Mouse (Mus musculus) embryonic facial prominence, embryonic 10.5 days (tissue): Measurements from ENCODE around the gene Ssr4. TPM values are rescaled to one million over a fixed set of nuclear protein-coding genes. Genes with fewer than 3 reads are reported as not detected.

Source experiments
- DNase-seq: peaks from one replicate; pipeline ENCODE4 v3.0.0-alpha.2; 2017; ENCODE audit warnings: low spot score
- H3K27ac ChIP-seq: fragments of 300-500 bp; sonication (generic); replicated peaks from 2 replicates; pipeline ENCODE4 v1.5.1; 2016; ENCODE audit warnings: mild to moderate bottlenecking
- H3K27me3 ChIP-seq: fragments of 300-500 bp; sonication (generic); replicated peaks from 2 replicates; pipeline ENCODE4 v1.6.1; 2016; ENCODE audit warnings: low read depth, mild to moderate bottlenecking; ENCODE audit not compliant: poor library complexity, severe bottlenecking
- H3K36me3 ChIP-seq: fragments of 300-500 bp; sonication (generic); replicated peaks from 2 replicates; pipeline ENCODE4 v1.6.1; 2016; ENCODE audit warnings: mild to moderate bottlenecking, moderate library complexity
- H3K4me1 ChIP-seq: fragments of 300-500 bp; sonication (generic); 2 replicates; pipeline ENCODE4 v1.6.1; 2016
- H3K4me3 ChIP-seq: fragments of 300-500 bp; sonication (generic); 2 replicates; pipeline ENCODE4 v1.5.1; 2016; ENCODE audit warnings: mild to moderate bottlenecking, moderate library complexity
- H3K9me3 ChIP-seq: fragments of 300-500 bp; sonication (generic); 2 replicates; pipeline ENCODE4 v1.6.1; 2016; ENCODE audit warnings: mild to moderate bottlenecking
- WGBS: fragments of 180-500 bp; shearing (Covaris S2); methylation state at CpG from one replicate; pipeline ENCODE4 v1.1.7; 2016; 5-methylcytosine and 5-hydroxymethylcytosine counted together
- polyA plus RNA-seq: library from polyadenylated mRNA; unstranded; fragments of >200 nt; fragmentation: Nextera tagmentation; extraction: Ambion mirVana; gene quantifications from 2 replicates; pipeline ENCODE4 v1.2.1, GENCODE M21; 2016

Gene Ssr4
- polyA plus RNA-seq, 1 experiment from 2014 or later, result 107 TPM

DNA sequence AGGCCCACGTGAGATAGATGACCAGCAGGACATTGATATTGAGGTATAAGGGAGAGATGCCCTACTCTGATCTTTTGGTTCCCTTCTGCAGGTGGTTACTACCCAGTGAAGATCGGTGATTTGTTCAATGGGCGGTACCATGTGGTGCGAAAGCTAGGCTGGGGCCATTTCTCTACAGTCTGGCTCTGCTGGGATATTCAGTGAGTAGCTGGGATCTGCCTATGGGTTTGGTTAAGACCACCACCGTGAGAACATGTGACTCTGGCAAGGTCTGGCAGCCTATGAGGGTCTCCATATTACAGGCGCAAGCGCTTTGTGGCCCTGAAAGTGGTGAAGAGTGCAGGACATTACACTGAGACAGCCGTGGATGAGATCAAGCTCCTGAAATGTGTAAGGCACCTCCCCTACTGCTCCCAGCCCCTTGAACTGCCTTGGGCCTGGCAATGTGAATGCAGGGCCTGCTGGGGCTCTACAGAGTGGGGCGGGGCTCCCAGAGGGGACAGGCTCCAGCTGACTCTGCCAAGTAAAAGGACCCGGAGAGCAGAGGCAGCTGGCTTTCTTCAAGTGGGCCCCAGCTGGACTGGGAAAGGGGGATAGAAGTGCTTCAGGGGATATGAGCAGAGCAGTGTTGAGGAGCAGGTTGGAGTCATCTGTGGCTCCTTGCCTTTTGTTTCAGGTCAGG lies 11.9 kb upstream of the Ssr4 start:
- H3K27ac ChIP-seq, result no peak overlapping the region
- no peak for DNase-seq
- H3K36me3 ChIP-seq, result peaks cover 43% of the 10 kb centered on the region
- H3K4me3 ChIP-seq, result no peak overlapping the region
- 0 out of 2 replicates have a peak, but pooled peaks cover 3% of the 10 kb centered on the region for H3K4me1 ChIP-seq
- H3K27me3 ChIP-seq, result peaks cover 19% of the 10 kb centered on the region; the same call in 1 of the 2 replicates
- H3K9me3 ChIP-seq, result no peaks in the 10 kb centered on the region
- 74% methylated on average over 10 of the region's 10 CpGs for WGBS

DNA sequence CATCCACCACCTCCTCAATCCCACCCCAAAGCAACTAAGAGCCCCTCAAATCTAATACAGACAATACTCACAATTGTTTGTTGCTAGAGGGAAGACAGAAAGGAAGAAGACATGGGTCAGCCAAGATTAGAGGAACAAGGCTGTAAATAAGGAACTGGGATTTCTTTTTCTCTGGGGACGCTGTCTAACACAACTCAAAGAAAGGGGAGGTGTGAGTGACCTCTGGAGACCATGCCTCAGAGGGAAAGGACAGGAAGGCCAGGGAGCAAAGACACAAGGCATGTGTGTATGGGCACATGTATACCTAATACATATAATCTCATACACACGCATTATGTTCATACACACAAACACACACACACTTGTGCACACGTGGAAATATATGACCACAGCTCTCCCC lies 4.6 kb upstream of the Ssr4 start:
- peaks cover 52% of the 10 kb centered on the region for H3K36me3 ChIP-seq
- no peak overlapping the region for H3K4me3 ChIP-seq
- H3K4me1 ChIP-seq, result peaks cover 5% of the 10 kb centered on the region; the same call in 1 of the 2 replicates
- WGBS, result 91% methylated on average over 3 of the region's 3 CpGs
- H3K27me3 ChIP-seq, result peaks cover 23% of the 10 kb centered on the region
- DNase-seq, result no peak
- H3K9me3 ChIP-seq, result no peaks in the 10 kb centered on the region
- H3K27ac ChIP-seq, result no peak overlapping the region

DNA sequence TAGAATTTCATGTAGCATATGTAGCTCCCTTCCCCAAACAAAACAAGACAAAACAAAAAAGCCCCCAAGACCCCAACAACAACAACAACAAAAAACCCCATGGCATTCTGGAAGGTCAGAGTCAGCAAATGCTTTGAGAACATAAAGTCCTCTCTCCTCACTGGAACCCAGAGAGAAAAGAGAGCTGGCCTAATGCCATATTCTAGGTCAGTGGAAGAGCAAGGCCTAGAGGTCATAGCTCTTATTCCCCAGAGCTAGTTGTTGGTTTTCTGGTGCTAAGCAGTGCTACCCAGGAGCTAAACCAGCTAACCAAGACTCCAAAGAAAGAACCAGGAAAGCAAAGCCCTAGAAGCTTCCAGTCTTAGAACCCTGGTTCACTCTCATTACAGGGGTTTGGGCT lies 1.2 kb upstream of the Ssr4 start:
- H3K4me3 ChIP-seq, result peak overlapping the region; percentile 69
- H3K27ac ChIP-seq, result peak overlapping the region; percentile 89
- peaks cover 14% of the 10 kb centered on the region for H3K4me1 ChIP-seq
- peaks cover 36% of the 10 kb centered on the region for H3K27me3 ChIP-seq
- H3K36me3 ChIP-seq, result peaks cover 37% of the 10 kb centered on the region
- no peak for DNase-seq
- no peaks in the 10 kb centered on the region for H3K9me3 ChIP-seq

DNA sequence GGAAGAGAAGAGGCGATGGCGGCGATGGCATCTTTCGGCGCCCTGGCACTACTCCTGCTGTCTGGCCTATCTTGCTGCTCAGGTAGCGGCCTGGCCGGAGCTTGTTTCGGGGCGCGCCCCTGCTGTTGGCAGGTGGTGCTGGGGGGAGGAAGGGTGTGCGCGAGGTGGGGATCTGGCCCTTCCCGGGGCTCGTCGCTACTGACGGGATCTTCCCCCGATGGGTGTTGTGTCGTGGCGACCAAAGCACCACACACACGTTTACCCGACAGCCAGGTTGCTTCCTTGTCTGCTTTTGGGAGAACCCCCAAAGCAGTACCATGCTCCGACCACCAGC lies 364 bp downstream of the Ssr4 start:
- DNase-seq, result no peak
- peaks cover 33% of the 10 kb centered on the region for H3K27me3 ChIP-seq
- peaks cover 14% of the 10 kb centered on the region for H3K4me1 ChIP-seq
- H3K9me3 ChIP-seq, result no peaks in the 10 kb centered on the region
- peak overlapping the region; percentile 89 for H3K27ac ChIP-seq
- peaks cover 32% of the 10 kb centered on the region for H3K36me3 ChIP-seq
- WGBS, result 15% methylated on average over 22 of the region's 22 CpGs
- H3K4me3 ChIP-seq, result peak overlapping the region; percentile 69

DNA sequence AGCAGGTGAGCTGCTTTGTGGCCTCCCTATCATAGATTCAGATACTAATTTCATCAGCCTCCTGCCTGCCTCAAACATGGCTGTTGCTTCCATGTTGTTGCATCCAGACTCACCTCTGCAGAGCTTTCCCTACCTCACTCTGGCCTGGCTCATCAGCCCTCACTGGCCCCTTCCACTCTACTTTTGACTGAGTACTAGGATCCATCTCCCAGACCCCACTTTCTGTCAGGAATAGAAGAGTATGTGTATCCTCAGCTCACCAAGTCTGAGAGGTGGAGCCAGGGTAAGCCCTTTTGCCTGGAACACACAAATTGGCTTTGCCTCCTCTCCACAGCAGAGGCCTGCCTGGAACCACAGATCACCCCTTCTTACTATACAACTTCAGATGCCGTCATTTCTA lies 1.7 kb downstream of the Ssr4 start:
- Histone ChIP-seq H3K27me3 (peaks cover 33% of the 10 kb centered on the region), H3K9me3 (no peaks in the 10 kb centered on the region), H3K4me1 (peaks cover 14% of the 10 kb centered on the region), H3K4me3 (peak overlapping the region; percentile 69; the same call in 1 of the 2 replicates), H3K27ac (no peak overlapping the region), H3K36me3 (peaks cover 30% of the 10 kb centered on the region)
- DNase-seq, result no peak
- 97% methylated on average over 1 of the region's 1 CpGs for WGBS

DNA sequence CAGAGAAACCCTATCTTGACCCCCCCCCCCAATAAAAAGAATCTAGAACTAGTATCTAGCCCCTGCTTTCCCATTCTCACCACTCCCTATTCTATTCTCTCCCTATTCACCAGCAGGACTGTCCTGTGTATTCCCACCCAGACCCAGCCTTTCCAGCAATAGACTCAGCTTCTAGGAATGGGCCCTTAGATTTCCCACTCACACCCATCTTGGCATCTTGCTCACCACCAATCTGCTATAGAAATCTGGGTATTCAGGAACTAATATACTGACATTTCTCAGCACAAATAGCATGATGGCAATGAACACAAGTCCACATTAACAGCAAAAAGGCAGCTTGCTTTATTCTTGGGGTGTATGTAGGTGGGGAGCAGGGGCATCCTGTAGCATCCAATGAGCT lies 6.2 kb downstream of the Ssr4 start:
- Histone ChIP-seq H3K9me3 (no peaks in the 10 kb centered on the region), H3K4me1 (peaks cover 6% of the 10 kb centered on the region; the same call in 1 of the 2 replicates), H3K4me3 (no peak overlapping the region), H3K27ac (no peak overlapping the region), H3K27me3 (peaks cover 23% of the 10 kb centered on the region), H3K36me3 (peaks cover 48% of the 10 kb centered on the region)
- no peak for DNase-seq

DNA sequence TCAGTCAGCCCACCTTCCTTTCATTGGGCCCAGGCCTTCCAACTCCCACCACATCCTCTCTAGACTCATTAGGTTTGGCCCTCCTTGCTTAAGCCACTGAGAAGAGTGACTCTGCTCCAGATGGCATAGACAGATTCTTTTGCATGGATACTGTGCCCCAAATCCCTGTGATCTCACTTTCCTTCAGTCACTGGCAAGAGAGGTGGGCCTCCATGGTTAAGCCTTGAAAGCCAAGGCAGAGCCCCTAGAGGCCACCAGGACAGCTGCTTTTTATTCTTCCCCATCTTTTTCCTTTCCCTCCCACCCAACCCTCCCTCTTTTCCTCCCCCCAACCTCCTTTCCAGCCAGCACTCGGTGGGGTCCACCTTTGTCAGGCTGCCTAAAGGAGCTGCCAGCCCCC lies 6.7 kb downstream of the Ssr4 start:
- no peaks in the 10 kb centered on the region for H3K9me3 ChIP-seq
- H3K4me1 ChIP-seq, result peaks cover 1% of the 10 kb centered on the region; the same call in 1 of the 2 replicates
- peaks cover 48% of the 10 kb centered on the region for H3K36me3 ChIP-seq
- no peak overlapping the region for H3K4me3 ChIP-seq
- peaks cover 20% of the 10 kb centered on the region for H3K27me3 ChIP-seq
- no peak overlapping the region for H3K27ac ChIP-seq
- DNase-seq, result no peak
- WGBS, result 40% methylated on average over 1 of the region's 1 CpGs

DNA sequence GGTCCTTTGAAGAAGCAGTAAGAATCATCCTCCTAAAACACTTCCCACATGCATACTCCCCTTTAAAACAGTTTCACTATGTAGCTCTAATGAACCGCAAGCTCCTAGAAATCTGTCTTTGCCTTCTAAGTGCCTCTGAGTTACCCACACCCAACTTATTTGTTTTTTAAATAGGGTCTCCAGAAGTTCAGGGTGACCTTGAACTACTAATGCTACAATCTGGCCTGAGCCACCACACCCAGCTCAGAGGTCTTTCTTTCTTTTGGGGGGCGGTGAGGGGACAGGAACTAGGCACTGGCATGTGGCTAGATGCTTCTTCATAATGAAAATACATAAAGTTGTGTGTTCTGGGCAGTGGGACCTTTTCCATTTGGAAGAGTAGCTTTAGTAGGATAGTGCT lies 10.7 kb downstream of the Ssr4 start:
- no peak overlapping the region for H3K4me3 ChIP-seq
- no peak for DNase-seq
- H3K27ac ChIP-seq, result no peak overlapping the region
- H3K4me1 ChIP-seq, result no peaks in the 10 kb centered on the region
- H3K27me3 ChIP-seq, result peaks cover 22% of the 10 kb centered on the region
- 96% methylated on average over 2 of the region's 2 CpGs for WGBS
- H3K9me3 ChIP-seq, result no peaks in the 10 kb centered on the region
- H3K36me3 ChIP-seq, result peaks cover 18% of the 10 kb centered on the region

DNA sequence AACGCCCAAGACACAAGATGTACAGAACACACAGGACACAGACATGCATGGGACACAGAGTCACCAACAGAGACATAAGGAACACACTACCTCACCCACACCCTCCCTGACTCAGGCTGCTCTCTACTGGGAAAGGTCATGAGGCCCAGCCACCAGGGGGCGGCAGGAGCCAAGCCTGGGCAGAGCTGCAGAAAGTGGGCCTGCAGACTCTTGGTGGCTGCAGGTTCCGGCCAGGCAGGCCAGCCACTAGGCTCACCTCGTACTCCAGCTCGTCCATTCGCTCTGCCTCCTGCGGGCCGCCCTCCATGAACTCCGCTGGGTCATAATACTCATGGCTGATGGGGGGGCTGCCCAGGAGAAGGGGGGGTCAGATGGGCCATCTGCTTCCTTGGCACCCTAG lies 11.7 kb downstream of the Ssr4 start:
- 40% methylated on average over 9 of the region's 9 CpGs for WGBS
- DNase-seq, result peak; percentile 77
- Histone ChIP-seq H3K27me3 (peaks cover 22% of the 10 kb centered on the region), H3K4me3 (no peak overlapping the region), H3K36me3 (peaks cover 18% of the 10 kb centered on the region), H3K9me3 (no peaks in the 10 kb centered on the region), H3K27ac (0 out of 2 replicates have a peak overlapping the region, but pooled peaks have one; percentile 19), H3K4me1 (no peaks in the 10 kb centered on the region)

DNA sequence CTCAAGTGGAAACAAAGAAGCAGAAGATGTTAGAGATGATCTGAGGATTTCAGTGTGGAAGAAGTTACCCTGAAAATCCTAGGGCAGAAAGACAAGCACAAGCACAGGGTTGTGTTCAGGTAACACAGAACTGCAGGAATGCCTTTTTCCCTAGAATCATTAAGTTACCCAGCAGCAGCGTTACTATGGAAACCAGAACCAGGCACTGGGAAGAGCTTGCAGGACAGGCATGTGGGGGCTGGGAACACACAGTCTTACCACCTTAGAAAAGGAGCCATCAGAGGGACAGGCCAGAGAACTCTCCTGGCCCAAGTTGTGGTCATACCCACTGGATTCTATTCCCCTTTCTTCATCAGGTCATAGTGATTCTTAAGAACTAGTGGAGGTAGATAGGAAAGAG lies 19.0 kb downstream of the Ssr4 start:
- no peaks in the 10 kb centered on the region for H3K9me3 ChIP-seq
- H3K27ac ChIP-seq, result no peak overlapping the region
- no peaks in the 10 kb centered on the region for H3K36me3 ChIP-seq
- peaks cover 7% of the 10 kb centered on the region; the same call in 1 of the 2 replicates for H3K4me1 ChIP-seq
- WGBS, result 56% methylated on average over 1 of the region's 1 CpGs
- H3K27me3 ChIP-seq, result 0 out of 2 replicates have a peak, but pooled peaks cover 3% of the 10 kb centered on the region
- H3K4me3 ChIP-seq, result no peak overlapping the region
- no peak for DNase-seq

DNA sequence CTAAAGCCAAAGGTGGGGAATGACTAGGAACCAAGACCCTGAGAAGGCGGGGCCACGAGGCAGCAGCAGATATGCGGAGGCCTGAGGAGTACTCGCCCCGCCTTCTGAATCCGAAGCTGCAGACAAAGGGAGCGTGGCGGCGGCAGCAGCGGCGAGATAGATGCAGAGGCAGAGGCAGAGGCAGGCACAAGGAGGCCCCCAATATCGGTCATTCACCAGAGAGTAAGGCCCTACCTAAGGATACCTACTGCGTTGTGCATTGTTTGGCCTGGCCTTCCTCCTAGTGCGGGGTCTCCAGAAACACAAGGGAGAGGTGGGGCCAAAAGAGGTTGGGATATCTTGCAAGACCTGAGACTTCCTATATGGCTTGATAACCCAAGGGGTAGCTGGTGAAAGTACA lies 28.2 kb downstream of the Ssr4 start:
- Histone ChIP-seq H3K4me1 (0 out of 2 replicates have a peak, but pooled peaks cover 2% of the 10 kb centered on the region), H3K27me3 (peaks cover 18% of the 10 kb centered on the region), H3K9me3 (no peaks in the 10 kb centered on the region), H3K27ac (peak overlapping the region; percentile 82), H3K4me3 (peak overlapping the region; percentile 53), H3K36me3 (no peaks in the 10 kb centered on the region)
- DNase-seq, result peak; percentile 66
- 12% methylated on average over 14 of the region's 14 CpGs for WGBS

DNA sequence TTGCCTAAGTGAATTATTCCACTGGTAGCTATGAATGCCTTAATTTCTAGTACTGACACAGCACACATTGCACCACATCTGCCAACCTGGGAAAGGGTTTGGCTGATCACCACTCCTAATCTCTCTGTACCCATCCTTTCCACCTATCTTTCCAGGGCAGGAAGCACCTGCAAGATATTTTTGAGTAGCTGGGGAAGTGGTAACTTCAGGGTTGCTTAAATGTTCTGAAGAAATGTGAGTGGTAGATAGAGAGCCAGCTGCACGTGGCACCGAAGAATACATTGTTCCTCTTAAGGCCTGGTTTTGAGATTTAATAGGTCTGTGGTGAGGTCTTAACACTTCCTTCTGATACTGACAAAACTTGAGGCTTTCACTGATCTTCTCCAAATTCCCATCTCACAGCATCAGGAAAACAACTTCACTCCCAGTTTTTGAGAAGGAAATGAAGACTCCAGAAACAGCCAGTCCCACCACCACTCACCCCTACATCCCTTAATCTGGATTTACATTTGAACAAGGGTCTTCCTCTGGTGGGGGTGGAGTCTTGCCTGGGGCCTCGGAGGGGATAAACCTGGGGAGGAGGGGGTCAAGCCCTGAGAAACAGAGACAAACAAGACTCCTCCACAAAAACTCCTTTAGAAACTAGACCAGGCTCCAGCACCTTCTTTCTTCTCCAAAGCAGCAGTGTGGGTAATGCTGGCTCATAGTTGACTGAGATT lies 29.9 kb downstream of the Ssr4 start:
- WGBS, result 53% methylated on average over 3 of the region's 3 CpGs
- DNase-seq, result no peak
- Histone ChIP-seq H3K36me3 (no peaks in the 10 kb centered on the region), H3K4me1 (0 out of 2 replicates have a peak, but pooled peaks cover 2% of the 10 kb centered on the region), H3K9me3 (no peaks in the 10 kb centered on the region), H3K27ac (no peak overlapping the region), H3K27me3 (peaks cover 20% of the 10 kb centered on the region), H3K4me3 (no peak overlapping the region)

DNA sequence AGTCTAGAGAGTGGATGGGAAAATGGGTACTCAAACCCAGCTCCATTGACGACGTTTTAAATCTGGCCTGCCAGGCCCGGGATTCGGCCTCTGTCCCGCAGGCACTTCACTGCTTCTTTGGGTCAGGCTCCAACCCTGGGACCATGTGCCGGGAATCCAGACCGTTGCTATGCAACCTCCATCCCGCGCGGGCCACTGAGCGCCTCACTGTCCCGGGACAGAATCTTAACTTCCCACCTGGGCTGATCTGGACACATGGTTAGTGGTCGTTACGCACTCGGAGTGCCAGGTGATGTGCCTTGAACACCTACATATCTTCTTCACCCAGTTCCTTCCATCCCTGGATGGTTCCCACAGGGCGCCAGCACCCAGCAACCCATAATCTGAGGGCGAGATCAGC lies 36.9 kb downstream of the Ssr4 start:
- Histone ChIP-seq H3K27me3 (peaks cover 46% of the 10 kb centered on the region), H3K4me3 (peak overlapping the region; percentile 70), H3K36me3 (no peaks in the 10 kb centered on the region), H3K9me3 (no peaks in the 10 kb centered on the region), H3K27ac (peak overlapping the region; percentile 84), H3K4me1 (peaks cover 17% of the 10 kb centered on the region)
- peak; percentile 36 for DNase-seq
- WGBS, result 22% methylated on average over 17 of the region's 17 CpGs
